Mouse (Mus musculus) MEL (cell line): Measurements from ENCODE around the gene Gm8251. TPM values are rescaled to one million over a fixed set of nuclear protein-coding genes. Genes with fewer than 3 reads are reported as not detected.

Source experiments
- DNase-seq: peaks from one replicate; pipeline ENCODE4 v3.0.0; 2011; ENCODE audit warnings: low read depth, low spot score
- H3K27ac ChIP-seq: 2 replicates; pipeline ENCODE4 v1.5.1; 2012; ENCODE audit warnings: low read depth, mild to moderate bottlenecking, control low read depth, low read length, moderate library complexity; ENCODE audit not compliant: control insufficient read depth
- H3K27me3 ChIP-seq, 2 experiments: fragments of 150-350 bp in 1 of 2; sonication (generic) in 1 of 2; 2 replicates each; pipeline ENCODE4 v1.6.1; 2012; ENCODE audit warnings: low read length in 2 of 2, mild to moderate bottlenecking in 2 of 2, improper control_type of control experiment in 1 of 2, moderate library complexity in 1 of 2; ENCODE audit not compliant: insufficient read depth in 2 of 2, control insufficient read depth in 1 of 2
- H3K36me3 ChIP-seq, 2 experiments: 2 replicates each; pipeline ENCODE4 v1.6.1; 2012 to 2014; ENCODE audit warnings: low read length in 2 of 2, improper control_type of control experiment in 1 of 2, inconsistent platforms in 1 of 2, mild to moderate bottlenecking in 1 of 2; ENCODE audit not compliant: insufficient read depth in 2 of 2, control insufficient read depth in 1 of 2
- H3K4me1 ChIP-seq, 2 experiments: fragments of 150-350 bp in 1 of 2; sonication (generic) in 1 of 2; 2 replicates each; pipeline ENCODE4 v1.6.1; 2012; ENCODE audit warnings: low read length in 2 of 2, improper control_type of control experiment in 1 of 2, mild to moderate bottlenecking in 1 of 2; ENCODE audit not compliant: insufficient read depth in 2 of 2, control insufficient read depth in 1 of 2
- H3K4me3 ChIP-seq, 2 experiments: fragments of 150-350 bp in 1 of 2; sonication (generic) in 1 of 2; 2 replicates each; pipeline ENCODE4 v1.5.1; 2012; ENCODE audit warnings: low read depth in 2 of 2, low read length in 2 of 2, mild to moderate bottlenecking in 2 of 2, moderate library complexity in 2 of 2, control low read depth in 1 of 2, improper control_type of control experiment in 1 of 2; ENCODE audit not compliant: control insufficient read depth in 1 of 2, insufficient read depth in 1 of 2
- H3K79me2 ChIP-seq: 2 replicates; pipeline ENCODE4 v1.6.1; 2012; ENCODE audit warnings: mild to moderate bottlenecking, low read length, moderate library complexity; ENCODE audit not compliant: control insufficient read depth, poor library complexity, insufficient read depth
- H3K9ac ChIP-seq: 2 replicates; pipeline ENCODE4 v1.6.1; 2012; ENCODE audit warnings: low read depth, mild to moderate bottlenecking, control low read depth, low read length, moderate library complexity; ENCODE audit not compliant: control insufficient read depth, poor library complexity, severe bottlenecking
- H3K9me3 ChIP-seq: fragments of 150-350 bp; sonication (generic); replicated peaks from 2 replicates; pipeline ENCODE4 v1.6.1; 2012; ENCODE audit warnings: mild to moderate bottlenecking, low read length, improper control_type of control experiment, moderate library complexity; ENCODE audit not compliant: insufficient read depth
- BHLHE40 ChIP-seq: IDR thresholded peaks from 2 replicates; pipeline ENCODE4 v1.6.1; 2012; ENCODE audit warnings: low read depth, mild to moderate bottlenecking, inconsistent platforms, low read length, improper control_type of control experiment, borderline replicate concordance
- CHD2 ChIP-seq: IDR thresholded peaks from 2 replicates; pipeline ENCODE4 v1.6.1; 2011; ENCODE audit warnings: low read length, improper control_type of control experiment
- CTCF ChIP-seq, 3 experiments: IDR thresholded peaks in 2 of 3; conservative IDR thresholded peaks in 1 of 3; 2 replicates each; pipeline ENCODE4 v1.5.1; 2011 to 2012; ENCODE audit warnings: low read length in 3 of 3, low read depth in 2 of 3, mild to moderate bottlenecking in 2 of 3, improper control_type of control experiment in 1 of 3, inconsistent platforms in 1 of 3, mixed read lengths in 1 of 3, moderate library complexity in 1 of 3; ENCODE audit not compliant: control insufficient read depth in 1 of 3, insufficient read depth in 1 of 3, poor library complexity in 1 of 3, severe bottlenecking in 1 of 3
- E2F4 ChIP-seq: IDR thresholded peaks from 2 replicates; pipeline ENCODE4 v1.6.1; 2011; ENCODE audit warnings: low read depth, low read length, improper control_type of control experiment, borderline replicate concordance
- ETS1 ChIP-seq: IDR thresholded peaks from 2 replicates; pipeline ENCODE4 v1.6.1; 2012; ENCODE audit warnings: low read depth, mild to moderate bottlenecking, inconsistent platforms, low read length, improper control_type of control experiment, moderate library complexity
- GATA1 ChIP-seq: IDR thresholded peaks from 2 replicates; pipeline ENCODE4 v1.6.1; 2011; ENCODE audit warnings: low read depth, low read length, improper control_type of control experiment
- HCFC1 ChIP-seq: IDR thresholded peaks from 2 replicates; pipeline ENCODE4 v1.6.1; 2012; ENCODE audit warnings: low read depth, mild to moderate bottlenecking, inconsistent platforms, low read length, improper control_type of control experiment, moderate library complexity
- JUND ChIP-seq: IDR thresholded peaks from 2 replicates; pipeline ENCODE4 v1.6.1; 2011; ENCODE audit warnings: low read depth, mild to moderate bottlenecking, improper control_type of control experiment, low read length
- KAT2A ChIP-seq: conservative IDR thresholded peaks from 2 replicates; pipeline ENCODE4 v1.6.1; 2012; ENCODE audit warnings: low read depth, low read length, improper control_type of control experiment, inconsistent platforms
- MAZ ChIP-seq: IDR thresholded peaks from 2 replicates; pipeline ENCODE4 v1.6.1; 2012; ENCODE audit warnings: low read depth, mild to moderate bottlenecking, inconsistent platforms, low read length, improper control_type of control experiment
- MEF2A ChIP-seq: IDR thresholded peaks from 2 replicates; pipeline ENCODE4 v1.6.1; 2014; ENCODE audit warnings: low read depth, mild to moderate bottlenecking, inconsistent platforms, low read length, improper control_type of control experiment; ENCODE audit not compliant: poor library complexity, insufficient replicate concordance, severe bottlenecking; ENCODE audit errors: extremely low read depth
- MYB ChIP-seq: IDR thresholded peaks from 2 replicates; pipeline ENCODE4 v1.6.1; 2011; ENCODE audit warnings: mild to moderate bottlenecking, low read depth, low read length, improper control_type of control experiment
- NELFE ChIP-seq: IDR thresholded peaks from 2 replicates; pipeline ENCODE4 v1.6.1; 2011; ENCODE audit warnings: low read depth, low read length, improper control_type of control experiment
- POLR2A ChIP-seq, 2 experiments: IDR thresholded peaks; 2 replicates each; pipeline ENCODE4 v1.6.1; 2011 to 2012; ENCODE audit warnings: low read length in 2 of 2, mild to moderate bottlenecking in 2 of 2, control low read depth in 1 of 2, improper control_type of control experiment in 1 of 2, low read depth in 1 of 2, moderate library complexity in 1 of 2; ENCODE audit not compliant: control insufficient read depth in 1 of 2, insufficient read depth in 1 of 2, poor library complexity in 1 of 2
- POLR2AphosphoS2 ChIP-seq: IDR thresholded peaks from 2 replicates; pipeline ENCODE4 v1.6.1; 2011; ENCODE audit warnings: low read length, improper control_type of control experiment
- POLR2AphosphoS5 ChIP-seq: IDR thresholded peaks from 2 replicates; pipeline ENCODE4 v1.6.1; 2012; ENCODE audit warnings: low read depth, borderline replicate concordance, mild to moderate bottlenecking, inconsistent platforms, low read length, moderate library complexity, mixed read lengths
- RAD21 ChIP-seq: IDR thresholded peaks from 2 replicates; pipeline ENCODE4 v1.6.1; 2011; ENCODE audit warnings: mild to moderate bottlenecking, low read depth, low read length, improper control_type of control experiment
- RCOR1 ChIP-seq: IDR thresholded peaks from 2 replicates; pipeline ENCODE4 v1.6.1; 2012; ENCODE audit warnings: low read depth, mild to moderate bottlenecking, inconsistent platforms, low read length, improper control_type of control experiment
- SIN3A ChIP-seq: IDR thresholded peaks from 2 replicates; pipeline ENCODE4 v1.6.1; 2012; ENCODE audit warnings: low read length, improper control_type of control experiment, inconsistent platforms
- SMC3 ChIP-seq: IDR thresholded peaks from 2 replicates; pipeline ENCODE4 v1.6.1; 2011; ENCODE audit warnings: low read depth, low read length, improper control_type of control experiment
- TAL1 ChIP-seq: IDR thresholded peaks from 2 replicates; pipeline ENCODE4 v1.6.1; 2012; ENCODE audit warnings: mild to moderate bottlenecking, inconsistent platforms, low read length, moderate library complexity, mixed read lengths
- TBP ChIP-seq: IDR thresholded peaks from 2 replicates; pipeline ENCODE4 v1.8.0; 2011; ENCODE audit warnings: low read depth, low read length, improper control_type of control experiment
- USF1 ChIP-seq: IDR thresholded peaks from 2 replicates; pipeline ENCODE4 v1.6.1; 2014; ENCODE audit warnings: low read depth, mild to moderate bottlenecking, inconsistent platforms, low read length, improper control_type of control experiment, moderate library complexity
- USF2 ChIP-seq, 2 experiments: IDR thresholded peaks; 2 replicates each; pipeline ENCODE4 v1.6.1; 2011 to 2012; ENCODE audit warnings: improper control_type of control experiment in 2 of 2, low read length in 2 of 2, borderline replicate concordance in 1 of 2, inconsistent platforms in 1 of 2, low read depth in 1 of 2, mild to moderate bottlenecking in 1 of 2; ENCODE audit not compliant: insufficient read depth in 1 of 2
- ZC3H11A ChIP-seq: IDR thresholded peaks from 2 replicates; pipeline ENCODE4 v1.6.1; 2012; ENCODE audit warnings: low read depth, mild to moderate bottlenecking, inconsistent platforms, low read length, improper control_type of control experiment
- ZKSCAN1 ChIP-seq: IDR thresholded peaks from 2 replicates; pipeline ENCODE4 v1.6.1; 2012; ENCODE audit warnings: low read depth, mild to moderate bottlenecking, inconsistent platforms, low read length, improper control_type of control experiment, moderate library complexity
- ZNF384 ChIP-seq: IDR thresholded peaks from 2 replicates; pipeline ENCODE4 v1.6.1; 2012; ENCODE audit warnings: low read depth, mild to moderate bottlenecking, inconsistent platforms, low read length, improper control_type of control experiment
- polyA plus RNA-seq, 2 experiments: library from polyadenylated mRNA; stranded (reverse) in 1 of 2; unstranded in 1 of 2; fragments of >175 nt in 1 of 2; fragments of >200 nt in 1 of 2; gene quantifications; 2 replicates each; pipeline versions ENCODE4 v1.2.1 to v1.2.4; 2012; ENCODE audit warnings: low replicate concordance in 2 of 2, low read depth in 1 of 2; ENCODE audit not compliant: insufficient read length in 2 of 2, insufficient read depth in 1 of 2, missing spikeins in 1 of 2
- total RNA-seq: library from RNA; depleted of rRNA; stranded (reverse); fragments of 300-350 nt; gene quantifications from 2 replicates; pipeline ENCODE4 v1.2.3, GENCODE M21; 2012

The Gm8251 gene
- total and polyA plus RNA-seq, 3 experiments = 0.04 to 0.14 TPM; not detected in 1

DNA sequence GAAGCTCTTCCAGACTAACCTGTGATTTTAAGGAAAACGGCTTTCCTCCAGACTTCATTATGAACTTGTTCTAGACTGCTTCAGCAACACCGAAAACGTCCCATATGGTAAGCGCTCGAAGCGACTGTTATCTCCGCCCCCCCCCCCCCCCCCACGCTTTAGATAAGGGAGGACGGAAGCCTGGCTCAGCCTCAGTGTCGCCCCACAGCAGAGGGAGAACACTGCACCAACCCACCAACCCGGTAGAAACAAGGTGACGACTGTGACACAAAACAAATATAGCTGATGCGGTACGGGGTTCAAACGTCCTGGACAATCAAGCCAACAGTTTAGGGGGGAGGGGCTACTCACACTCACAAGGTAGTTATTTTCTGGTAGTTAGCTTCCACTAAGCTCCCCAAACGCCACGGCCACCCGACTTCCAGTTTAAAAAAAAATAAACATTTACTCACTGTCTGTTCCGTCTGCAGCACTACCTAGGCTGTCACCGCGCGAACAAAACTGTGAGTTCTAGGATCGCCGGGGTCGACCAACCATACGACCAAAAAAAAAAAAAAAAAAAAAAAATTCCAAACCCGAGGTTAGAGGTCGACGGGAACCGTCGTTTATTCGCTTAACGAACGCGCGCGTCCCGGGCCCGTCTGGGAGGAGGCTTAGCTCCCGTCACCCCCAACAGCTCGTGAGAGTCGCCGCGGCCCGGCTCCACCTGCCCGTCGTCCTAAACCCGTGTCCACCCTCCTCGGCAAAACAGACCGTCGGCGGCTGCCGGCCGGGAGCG lies 39.9 kb upstream of the Gm8251 start (continued):
- TF ChIP-seq GATA1 = peak; percentile 51; the same call in 1 of the 2 replicates
- no peak for TF ChIP-seq CTCF (IDR thresholded peaks at IDR 0.05 in 2 of 3, conservative IDR thresholded peaks at IDR 0.05 in 1 of 3; ENCODE audit: control insufficient read depth in 1 of 3, insufficient read depth in 1 of 3, low read depth in 2 of 3, low read length in 3 of 3, poor library complexity in 1 of 3, severe bottlenecking in 1 of 3)
- TF ChIP-seq POLR2AphosphoS5 = no peak
- no peak for TF ChIP-seq POLR2AphosphoS2

DNA sequence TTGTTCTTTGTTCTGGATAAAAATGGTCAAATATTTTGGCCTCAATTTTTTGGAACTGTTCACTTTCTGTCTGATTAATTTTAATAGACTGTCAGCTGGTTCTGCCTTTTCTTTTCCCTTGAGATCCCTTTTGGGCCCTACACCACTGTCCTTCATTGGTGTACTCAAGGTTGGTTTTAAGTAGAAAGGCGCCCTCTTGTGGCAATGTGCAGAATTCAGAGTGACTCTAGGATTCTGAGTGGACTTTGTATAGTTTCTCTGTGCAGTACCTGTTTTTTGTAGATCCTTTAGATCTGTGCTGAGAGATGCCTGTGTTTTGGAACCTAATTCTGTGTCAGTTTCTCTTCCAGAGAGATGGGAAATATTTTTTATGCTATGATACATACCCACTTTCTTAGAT lies 2.9 kb upstream of the Gm8251 start:
- TF ChIP-seq RCOR1 (no peak), MAZ (no peak), SMC3 (peak; percentile 91), RAD21 (peak; percentile 85), ZKSCAN1 (no peak), CTCF (IDR thresholded peaks at IDR 0.05 in 2 of 3, conservative IDR thresholded peaks at IDR 0.05 in 1 of 3; ENCODE audit: control insufficient read depth in 1 of 3, insufficient read depth in 1 of 3, low read depth in 2 of 3, low read length in 3 of 3, poor library complexity in 1 of 3, severe bottlenecking in 1 of 3) (peak; percentile 46 to 87 (median 62)), ZC3H11A (peak; percentile 83)
- Histone ChIP-seq H3K9ac (no peak overlapping the region), H3K4me3 (no peak overlapping the region), H3K27ac (no peak overlapping the region), H3K27me3 (no peaks in the 10 kb centered on the region), H3K4me1 (peaks cover 0 to 2% of the 10 kb centered on the region in 2 experiments; a peak in 1 of 4 replicates), H3K79me2 (no peaks in the 10 kb centered on the region), H3K36me3 (peaks cover 0 to 5% of the 10 kb centered on the region in 2 experiments; a peak in 2 of 4 replicates), H3K9me3 (no peaks in the 10 kb centered on the region)
- DNase-seq = peak; percentile 73

DNA sequence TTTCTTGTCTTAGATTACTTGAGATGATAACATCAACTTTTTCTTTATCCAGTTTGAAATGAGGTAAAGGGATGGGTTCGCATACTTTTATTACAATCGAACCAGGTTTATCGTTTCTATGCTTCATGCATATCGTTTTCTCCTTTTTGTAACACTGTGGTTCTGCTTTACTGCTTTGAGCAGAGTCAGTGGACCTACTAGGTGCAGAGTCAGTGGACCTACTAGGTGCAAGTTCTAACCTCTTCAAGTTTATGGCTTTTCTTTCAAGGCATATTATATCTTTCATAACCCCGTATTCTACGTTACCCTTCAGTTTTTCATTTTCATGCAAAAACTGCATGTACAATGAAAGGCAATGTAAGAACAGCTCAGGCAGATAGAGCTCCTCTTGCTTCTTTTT lies 1.7 kb upstream of the Gm8251 start:
- Histone ChIP-seq H3K27me3 (no peaks in the 10 kb centered on the region), H3K4me1 (peaks cover 0 to 2% of the 10 kb centered on the region in 2 experiments; a peak in 1 of 4 replicates), H3K79me2 (no peaks in the 10 kb centered on the region), H3K4me3 (no peak overlapping the region), H3K36me3 (peaks cover 0 to 5% of the 10 kb centered on the region in 2 experiments; a peak in 2 of 4 replicates), H3K9me3 (no peaks in the 10 kb centered on the region), H3K27ac (no peak overlapping the region), H3K9ac (no peak overlapping the region)
- DNase-seq = no peak
- no peak for TF ChIP-seq NELFE
- TF ChIP-seq POLR2A (IDR thresholded peaks at IDR 0.05; ENCODE audit: control insufficient read depth in 1 of 2, insufficient read depth in 1 of 2, low read depth in 1 of 2, low read length in 2 of 2, poor library complexity in 1 of 2) = no peak
- no peak for TF ChIP-seq TBP
- TF ChIP-seq CHD2 = no peak
- no peak for TF ChIP-seq USF1
- TF ChIP-seq BHLHE40 = no peak
- TF ChIP-seq ZNF384 = no peak
- no peak for TF ChIP-seq ZC3H11A
- no peak for TF ChIP-seq MEF2A
- no peak for TF ChIP-seq JUND
- no peak for TF ChIP-seq ETS1
- no peak for TF ChIP-seq E2F4
- no peak for TF ChIP-seq TAL1
- TF ChIP-seq SMC3 = no peak
- no peak for TF ChIP-seq MYB
- no peak for TF ChIP-seq USF2 (IDR thresholded peaks at IDR 0.05; ENCODE audit: borderline replicate concordance in 1 of 2, insufficient read depth in 1 of 2, low read depth in 1 of 2, low read length in 2 of 2)
- TF ChIP-seq KAT2A = no peak
- TF ChIP-seq SIN3A = no peak
- no peak for TF ChIP-seq RAD21
- TF ChIP-seq HCFC1 = no peak
